17 mouse cellular contexts compared by ENCODE assay signal in the genomic region with DNA sequence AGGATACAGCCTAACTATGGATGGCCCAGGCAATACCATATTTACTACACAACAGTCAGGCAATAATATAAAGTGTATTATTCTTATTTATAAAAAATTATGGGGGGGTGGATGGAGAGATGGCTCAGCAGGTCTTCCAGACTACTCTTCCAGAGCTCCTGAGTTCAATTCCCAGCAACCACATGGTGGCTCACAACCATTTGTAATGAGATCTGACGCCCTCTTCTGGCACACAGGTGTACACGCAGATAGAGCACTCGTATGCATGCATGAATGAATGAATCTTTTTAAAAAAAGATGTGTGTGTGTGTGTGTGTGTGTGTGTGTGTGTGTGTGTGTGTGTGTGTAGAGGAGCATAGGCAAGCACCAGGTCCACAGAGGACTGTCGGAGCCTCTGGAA. TPM values are rescaled to one million over a fixed set of nuclear protein-coding genes. Genes with fewer than 3 reads are reported as not detected.
"Had no signal": no experiment of that assay in that cellular context is flagged by ENCODE, and none has a peak within 500 bp of the region (broad histone marks: within the 10 kb centered on the region; RNA-seq: fewer than 3 reads in every experiment).

No protein-coding gene starts in this region.

RNA-seq across cellular contexts. Expression of gene Agmat, which starts 26.5 kb away (rescaled TPM):
- total RNA-seq: layer of hippocampus, postnatal 25 days; megakaryocyte, adult 5-6 weeks; monocyte, adult 5-6 weeks; neutrophil, adult 5-6 weeks had no signal
- polyA plus RNA-seq: limb, embryonic 10.5 days; lung, embryonic 14.5 days; macrophage; midbrain, embryonic 12.5 days; midbrain, embryonic 15.5 days; neural tube, embryonic 13.5 days; urinary bladder, adult 2 months had no signal

RNA-seq across cellular contexts. Expression of gene Cela2a, which starts 52.9 kb away (rescaled TPM):
- total RNA-seq: layer of hippocampus, adult 18-20 months; layer of hippocampus, postnatal 25 days; left cerebral cortex, adult 18-20 months; left cerebral cortex, postnatal 25 days; megakaryocyte, adult 5-6 weeks; monocyte, adult 5-6 weeks; neutrophil, adult 5-6 weeks had no signal
- polyA plus RNA-seq: limb, embryonic 10.5 days; limb, embryonic 13.5 days; lung, embryonic 14.5 days; lung, postnatal 0 days; macrophage; midbrain, embryonic 12.5 days; myocyte; neural tube, embryonic 13.5 days had no signal
